Mouse (Mus musculus) hindlimb bud, embryonic 11.5 days (tissue): ENCODE results near the gene Cacna1g.

Source experiments
- DNase-seq: peaks from one replicate; pipeline ENCODE4 v3.0.0-alpha.2; 2012; ENCODE audit warnings: low read depth, low spot score; ENCODE audit errors: extremely low spot score

Gene Cacna1g

DNA sequence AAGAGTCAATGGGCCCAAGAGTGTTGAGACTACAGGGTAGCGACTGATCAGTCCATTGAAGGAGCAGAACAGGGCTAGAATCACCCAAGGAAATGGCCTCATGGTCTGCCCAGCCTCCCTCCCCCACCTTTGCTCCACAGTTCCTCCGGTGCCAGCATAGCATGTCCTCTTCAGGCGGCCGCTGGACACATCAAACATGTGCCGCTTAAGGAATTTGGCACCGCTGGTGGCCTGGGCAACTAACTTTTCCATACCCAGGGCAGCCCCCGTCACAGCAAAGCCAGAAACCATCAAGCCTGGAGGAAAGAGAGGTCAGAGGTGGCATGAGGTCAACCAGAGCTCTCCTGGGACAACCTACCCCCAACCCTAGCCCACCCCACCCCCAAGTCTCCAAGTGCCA lies 8.0 kb upstream of the Cacna1g start:
- no peak for DNase-seq

DNA sequence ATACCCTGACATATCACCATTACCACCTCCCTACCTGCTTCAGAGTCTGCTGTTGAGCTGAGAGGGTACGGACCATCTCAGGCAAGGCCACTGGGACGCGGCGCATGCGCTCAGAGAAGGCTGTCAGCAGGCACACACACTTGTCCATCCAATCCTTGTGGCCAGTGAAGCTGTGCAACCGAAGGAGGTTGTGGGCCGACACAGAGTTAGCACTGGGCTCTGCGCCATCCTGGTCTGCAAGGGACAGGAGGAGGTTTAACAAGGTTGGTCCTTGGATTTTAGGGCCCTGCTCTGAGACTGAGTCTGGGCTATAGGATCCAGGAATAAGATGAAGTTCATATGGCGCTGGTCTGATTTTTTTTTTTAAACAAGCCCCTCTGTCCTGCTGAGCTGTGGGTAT lies 6.4 kb upstream of the Cacna1g start:
- DNase-seq = no peak

DNA sequence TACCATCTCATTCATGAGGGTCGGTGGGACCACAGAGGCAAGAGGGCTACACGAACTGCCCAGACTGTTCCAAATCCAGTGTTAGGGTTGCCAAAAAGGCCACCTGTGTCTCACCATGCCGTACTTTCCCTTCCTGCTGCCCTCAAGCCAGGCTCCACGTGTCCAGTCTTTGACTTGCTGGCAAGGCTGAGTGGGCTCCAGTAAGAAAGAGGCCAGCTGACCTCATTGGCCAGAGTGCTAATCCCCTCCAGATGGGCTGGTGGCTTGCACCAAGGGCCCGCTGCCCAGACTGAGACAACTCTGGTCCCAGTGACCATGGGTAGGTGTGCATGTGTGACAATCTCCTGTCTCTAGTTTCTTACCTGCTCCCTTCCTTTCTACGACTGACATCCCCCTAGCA lies 3.7 kb upstream of the Cacna1g start:
- DNase-seq = no peak

DNA sequence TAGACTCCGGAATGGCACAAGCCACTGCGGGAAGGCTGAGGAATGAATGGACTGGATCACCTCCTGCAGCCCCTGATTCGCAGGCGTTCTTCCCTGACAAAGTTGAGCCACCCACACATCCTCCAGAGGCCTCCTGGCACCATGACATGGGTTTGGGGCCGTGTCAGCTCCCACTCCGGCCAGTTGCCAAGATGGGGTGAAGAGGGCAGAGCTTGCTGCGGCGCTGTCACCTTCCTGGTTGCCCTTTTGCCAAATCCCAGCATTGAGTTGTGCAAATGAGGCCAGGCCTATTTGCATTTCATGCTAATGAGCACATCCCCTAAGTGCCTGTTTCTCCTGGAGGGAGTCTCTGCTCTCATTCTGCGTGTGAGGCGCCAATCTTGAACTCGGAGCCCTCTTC lies 1.7 kb upstream of the Cacna1g start:
- DNase-seq = no peak

DNA sequence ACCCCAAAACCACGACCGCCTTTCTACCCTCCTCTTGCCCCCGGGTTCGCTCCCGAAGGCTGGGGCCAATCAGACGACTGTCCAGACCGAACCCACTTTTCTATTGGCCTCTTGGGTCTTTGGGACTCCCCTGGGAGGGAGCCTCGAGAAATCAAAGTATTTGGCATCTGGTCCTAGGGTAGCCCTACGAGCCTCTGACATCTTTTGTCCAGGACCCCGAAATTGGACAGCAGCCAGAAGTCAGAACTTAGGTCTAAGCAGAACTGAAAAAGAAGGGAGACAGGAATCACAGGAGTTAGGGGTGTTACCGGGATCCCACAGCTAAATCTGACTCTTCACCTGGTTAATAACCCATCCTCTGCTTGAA lies 529 bp upstream of the Cacna1g start:
- no peak for DNase-seq

DNA sequence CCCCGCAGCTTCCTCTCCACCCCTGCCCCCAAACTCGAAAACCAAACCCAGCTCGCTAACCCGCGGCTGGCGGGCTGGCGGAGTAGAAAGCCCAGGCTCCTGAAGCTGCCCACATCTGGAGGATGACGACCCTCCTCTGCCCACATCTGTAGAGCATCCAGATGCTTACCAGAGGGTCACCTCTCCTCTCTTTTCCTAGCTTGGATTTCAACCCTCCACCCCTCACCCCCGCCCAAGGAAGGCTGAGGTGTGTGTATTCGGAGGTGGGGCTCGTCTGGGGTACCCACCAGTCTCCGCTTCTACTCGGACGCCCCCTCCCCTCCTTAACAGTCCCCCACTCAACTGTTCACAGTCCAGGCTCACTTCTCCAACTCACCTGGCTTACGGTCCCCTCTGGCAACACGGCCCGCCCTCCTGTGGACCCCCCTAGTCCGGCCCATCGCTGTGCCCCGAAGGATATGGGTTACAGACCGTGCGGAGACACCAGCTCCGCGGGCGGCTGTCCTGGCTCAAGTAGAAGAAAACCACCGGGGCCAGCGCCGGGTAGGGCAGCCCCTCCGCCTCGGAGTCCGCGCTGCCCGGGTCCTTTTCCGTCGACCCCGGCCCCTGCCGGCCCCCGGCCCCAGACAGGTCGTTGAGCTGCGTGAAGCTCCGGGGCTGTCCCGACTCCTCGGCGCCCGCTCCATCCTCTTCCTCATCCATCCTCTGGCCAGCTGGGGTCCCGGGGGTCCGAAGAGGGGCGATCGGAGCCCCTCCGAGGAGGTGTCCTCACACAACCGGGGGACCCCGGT lies 887 bp downstream of the Cacna1g start:
- no peak for DNase-seq

DNA sequence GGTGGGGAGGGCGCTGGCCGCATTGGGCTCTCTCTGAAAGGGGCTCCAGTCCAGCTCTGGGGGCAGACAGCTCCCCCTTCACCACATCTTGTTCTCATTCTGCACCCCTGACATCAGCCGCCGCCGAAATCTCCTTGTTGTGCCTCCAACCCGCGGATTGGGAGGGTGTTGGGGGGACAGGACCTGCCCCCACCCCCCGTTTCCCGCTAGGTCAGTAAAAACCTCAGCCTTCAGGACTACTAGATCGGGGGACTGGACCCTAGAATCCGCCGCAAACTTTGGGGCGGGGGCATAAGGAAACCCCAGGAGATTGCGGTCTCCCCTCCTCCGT lies 1.4 kb downstream of the Cacna1g start:
- no peak for DNase-seq

DNA sequence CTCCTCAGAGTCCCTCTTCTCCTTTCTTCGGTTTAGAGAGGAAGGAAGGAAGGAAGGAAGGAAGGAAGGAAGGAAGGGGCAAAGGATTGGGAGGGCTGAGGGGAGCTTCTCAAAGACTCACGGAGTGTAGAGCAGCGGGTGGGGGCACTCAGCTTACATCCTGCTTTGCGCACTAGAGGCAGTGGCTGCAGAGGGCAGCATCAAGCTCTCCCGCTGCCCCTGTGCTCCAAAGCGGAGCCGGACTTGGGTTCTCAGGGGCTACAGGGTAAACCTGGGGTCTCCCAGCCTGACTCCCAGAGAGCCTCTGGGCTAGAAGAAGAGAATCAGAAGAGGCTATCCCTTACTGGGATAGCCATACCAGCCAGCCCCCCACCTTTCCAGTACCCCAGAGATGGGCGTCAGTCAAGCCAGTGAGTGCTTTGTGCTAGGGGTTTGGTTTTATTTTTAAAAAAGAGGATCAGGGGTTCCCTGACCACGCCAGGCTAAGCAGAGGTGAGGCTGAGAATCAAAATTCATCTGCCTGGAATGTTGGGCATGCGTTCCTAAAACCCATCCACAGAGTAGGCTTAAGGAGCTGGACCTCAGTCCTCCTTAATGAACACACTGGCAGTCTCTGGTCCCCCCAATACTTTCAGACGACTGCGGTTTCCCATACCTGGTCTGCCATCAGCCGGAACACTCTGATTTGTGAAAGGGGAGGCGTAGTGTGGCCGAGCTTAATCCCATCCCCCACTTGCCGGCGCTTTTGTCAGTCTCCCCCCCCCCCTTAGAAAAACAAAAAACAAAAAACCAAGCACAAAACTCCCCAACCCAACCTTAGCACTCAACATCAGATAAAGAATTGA lies 2.0 kb downstream of the Cacna1g start:
- DNase-seq = no peak

DNA sequence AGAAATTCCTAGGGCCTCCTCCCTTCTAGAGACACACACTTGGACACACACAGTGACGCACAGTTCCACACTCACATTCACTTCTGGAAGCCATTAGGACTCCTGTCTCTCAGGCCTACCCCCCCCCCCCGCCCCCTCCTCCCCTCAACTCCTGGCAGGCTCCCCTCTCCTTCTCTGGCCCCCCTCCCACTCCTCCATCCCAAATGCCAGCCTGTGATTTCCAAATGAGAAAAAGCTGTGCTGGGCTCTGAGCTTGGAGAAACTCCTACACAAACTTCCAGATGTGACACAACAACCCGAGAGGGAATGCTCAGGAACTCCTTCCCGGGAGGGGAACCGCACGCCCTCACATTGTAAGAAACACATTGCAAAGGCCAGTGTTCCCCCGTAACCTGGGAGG lies 3.6 kb downstream of the Cacna1g start:
- DNase-seq = no peak

DNA sequence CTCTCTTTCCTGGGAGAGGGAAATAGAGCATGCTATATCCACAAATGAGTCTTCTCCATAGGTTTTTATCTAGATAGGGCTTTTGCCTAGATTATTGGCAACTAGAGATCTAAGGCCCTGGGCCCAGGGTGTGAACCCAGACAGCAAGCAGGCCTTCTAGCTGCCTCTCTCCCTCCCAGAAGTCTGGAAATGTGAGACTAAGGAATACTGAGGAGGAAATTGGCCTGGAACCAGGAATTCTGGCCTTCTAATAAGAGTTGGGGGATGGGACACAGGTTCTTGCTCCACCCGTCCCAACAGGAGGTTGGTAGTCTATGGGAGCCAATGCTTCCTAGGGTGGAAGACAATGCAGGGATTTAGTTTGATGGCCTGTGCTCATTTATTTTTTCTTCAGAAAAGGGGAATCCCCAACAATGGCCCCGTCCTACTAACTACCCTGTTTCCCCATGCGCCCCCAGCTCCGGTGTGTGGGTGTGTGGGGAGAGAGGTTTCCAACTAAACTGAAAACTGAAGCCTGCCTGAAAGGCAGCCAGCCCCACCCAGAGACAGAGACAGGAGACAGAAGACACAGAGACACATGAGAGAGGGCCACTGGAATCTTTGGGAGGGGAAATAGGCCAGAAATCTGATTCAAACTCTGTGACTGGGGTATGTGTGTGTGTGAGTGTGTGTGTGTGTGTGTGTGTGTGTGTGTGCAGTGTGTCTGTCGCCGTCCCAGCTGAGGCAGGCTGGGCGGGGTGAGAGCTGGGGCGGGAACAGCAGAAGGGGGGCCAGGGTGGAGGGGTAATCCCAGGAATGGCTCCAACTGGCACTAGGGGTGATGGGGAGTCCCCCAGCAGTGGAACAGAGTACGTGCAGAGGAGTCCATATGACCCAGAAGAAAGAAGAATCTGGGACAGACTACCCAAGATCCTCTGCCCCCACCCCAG lies 4.6 kb downstream of the Cacna1g start:
- DNase-seq = no peak

DNA sequence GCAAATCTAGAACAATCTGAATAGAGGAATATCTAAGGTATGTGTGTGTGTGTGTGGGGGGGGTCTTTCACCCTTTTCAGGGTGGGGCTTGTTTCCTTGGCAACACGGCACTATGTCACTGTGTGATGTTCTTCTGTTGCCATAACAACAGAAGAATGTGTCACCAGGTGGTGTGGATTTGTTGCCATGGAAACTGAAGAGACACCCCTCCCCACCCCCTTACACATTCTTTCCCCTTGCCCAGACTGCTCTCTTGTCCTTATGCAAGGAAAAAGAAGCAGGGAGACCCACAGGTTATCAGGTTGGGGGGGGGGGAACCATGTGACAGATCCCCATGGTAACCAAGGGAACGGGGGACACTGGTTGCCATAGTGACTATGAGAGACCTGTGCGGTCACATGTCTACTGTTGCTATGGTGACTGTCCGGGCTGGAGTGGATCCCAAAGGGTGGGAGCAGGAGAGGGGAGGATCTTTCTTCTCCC lies 5.4 kb downstream of the Cacna1g start:
- no peak for DNase-seq

DNA sequence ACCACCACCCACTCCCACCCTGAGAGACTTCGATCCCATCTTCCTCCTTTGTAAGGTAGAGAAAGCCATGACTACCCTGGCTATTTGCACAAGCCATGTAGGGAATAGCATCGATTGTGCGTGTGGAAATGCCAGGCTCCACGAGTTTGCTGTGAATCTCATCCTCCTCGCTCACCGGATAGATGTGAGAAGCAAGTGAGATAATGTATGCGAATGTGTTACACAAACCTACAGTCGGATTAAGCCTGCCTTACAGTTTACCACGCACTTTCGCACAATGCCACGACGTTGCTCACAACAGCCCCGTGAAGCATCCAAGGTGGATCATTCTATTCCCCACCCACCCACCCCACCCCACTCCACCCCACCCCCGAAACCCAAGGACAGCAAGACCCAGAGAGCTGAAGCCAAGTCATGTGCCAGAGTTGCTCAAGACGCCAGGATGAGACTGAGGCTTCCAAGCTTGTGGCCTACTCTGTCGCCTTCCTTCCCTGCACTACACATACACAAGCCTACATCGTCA lies 7.6 kb downstream of the Cacna1g start:
- DNase-seq = no peak

DNA sequence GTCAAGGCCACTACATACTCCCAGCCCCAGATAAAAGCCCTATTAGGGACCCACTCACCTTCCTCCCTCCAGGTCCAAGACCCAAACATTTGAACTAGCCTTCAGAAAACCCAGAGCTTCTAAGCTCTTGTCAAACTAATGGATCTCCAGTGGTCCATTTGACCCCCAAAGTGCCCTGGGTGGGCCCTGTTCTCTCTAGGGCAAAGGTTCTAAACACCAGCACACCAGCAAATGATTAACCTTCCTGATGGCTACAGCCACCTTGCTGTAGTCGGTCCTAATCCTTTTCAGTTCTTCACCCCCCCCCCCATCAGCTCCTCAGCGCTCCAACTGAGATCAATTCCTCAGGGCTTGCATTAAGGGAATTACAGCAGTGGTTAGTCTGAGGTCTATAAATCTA lies 9.8 kb downstream of the Cacna1g start:
- no peak for DNase-seq

DNA sequence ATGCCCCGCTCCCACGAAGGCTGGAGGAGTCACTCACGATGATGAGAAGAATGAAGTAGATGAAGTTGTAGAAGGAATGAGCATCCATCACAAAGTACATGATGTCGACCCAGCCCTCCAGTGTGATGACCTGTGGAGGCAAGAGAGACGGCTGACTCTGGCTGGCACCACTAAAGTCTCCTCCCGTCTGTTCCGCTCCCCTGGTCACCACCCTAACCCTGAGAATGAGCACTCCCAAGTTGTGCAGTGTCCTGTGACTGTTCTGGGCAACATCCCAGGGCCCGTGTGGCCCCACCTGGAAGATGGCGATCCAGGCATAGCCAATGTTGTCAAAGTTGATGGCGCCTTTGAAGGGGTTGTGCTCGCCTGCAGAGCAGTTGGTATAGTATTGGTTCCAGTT lies 12.1 kb downstream of the Cacna1g start:
- DNase-seq = no peak

DNA sequence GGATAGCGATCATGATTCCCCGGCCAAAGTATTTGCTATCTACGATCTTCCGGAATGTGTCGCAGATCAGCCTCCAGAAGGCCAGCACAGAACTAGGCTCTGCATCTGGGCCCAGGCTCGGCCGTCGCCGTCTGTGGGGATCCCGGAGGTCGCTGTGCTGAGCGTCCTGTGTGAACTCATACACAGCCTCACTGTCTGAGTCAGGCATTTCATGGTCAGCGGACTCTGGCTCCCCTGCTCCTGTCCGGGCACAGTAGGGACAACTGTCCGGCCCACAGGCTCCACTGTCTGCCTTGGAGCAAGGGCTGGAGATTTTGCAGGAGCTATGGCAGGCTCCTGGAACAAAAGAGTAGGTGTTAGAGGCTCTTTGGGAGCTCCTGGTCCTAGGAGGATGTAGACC lies 17.0 kb downstream of the Cacna1g start:
- no peak for DNase-seq

DNA sequence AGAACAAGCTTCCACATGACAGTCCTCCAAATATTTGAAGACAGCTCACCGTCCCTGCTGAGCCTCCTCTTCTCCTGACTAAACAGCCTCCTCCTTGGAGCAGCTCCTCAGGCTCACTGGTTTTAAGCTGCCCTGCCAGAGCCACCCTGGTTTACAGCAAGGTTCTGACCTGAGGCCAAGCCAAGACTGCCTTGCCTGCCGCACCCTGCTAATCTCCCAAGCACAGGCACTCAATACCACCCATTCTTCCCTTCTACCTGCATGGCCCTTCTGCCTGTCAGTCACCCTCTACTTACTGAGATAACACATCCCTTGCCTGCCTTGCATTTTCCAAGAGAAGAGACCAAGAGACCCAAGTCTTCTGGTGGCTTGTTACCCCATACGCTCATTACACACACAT lies 17.7 kb downstream of the Cacna1g start:
- no peak for DNase-seq

DNA sequence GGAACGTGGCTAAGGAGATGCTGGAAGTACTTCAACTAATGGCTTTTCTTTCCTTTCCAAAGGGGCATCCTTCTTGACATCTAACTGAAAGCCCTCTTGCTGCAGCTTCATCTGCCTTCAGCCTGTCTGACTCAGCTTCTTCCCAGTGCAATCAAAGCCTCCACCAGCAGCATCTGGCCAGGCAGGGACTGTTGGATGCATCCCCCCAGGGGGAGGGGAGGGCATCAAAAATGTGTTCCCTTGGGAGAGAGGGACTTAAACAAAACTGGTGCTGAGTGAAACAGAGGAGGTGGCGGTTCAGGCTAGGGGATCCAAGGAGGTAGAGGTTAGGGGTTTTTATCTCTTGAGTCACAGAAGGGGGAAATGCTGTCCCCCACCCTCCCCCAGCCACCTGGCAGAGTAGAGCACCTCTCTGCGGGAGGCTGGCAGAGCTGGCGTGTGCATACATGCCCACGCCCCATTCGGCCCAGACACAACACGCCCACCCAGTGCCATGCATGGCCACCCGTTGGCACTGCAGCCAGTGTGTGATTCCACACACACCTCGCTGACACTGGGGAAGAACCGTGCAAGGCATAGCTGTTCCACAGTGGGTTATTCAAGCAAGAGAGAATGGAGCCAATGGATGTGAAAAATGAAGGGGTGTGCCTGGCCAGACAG lies 18.7 kb downstream of the Cacna1g start:
- DNase-seq = no peak

DNA sequence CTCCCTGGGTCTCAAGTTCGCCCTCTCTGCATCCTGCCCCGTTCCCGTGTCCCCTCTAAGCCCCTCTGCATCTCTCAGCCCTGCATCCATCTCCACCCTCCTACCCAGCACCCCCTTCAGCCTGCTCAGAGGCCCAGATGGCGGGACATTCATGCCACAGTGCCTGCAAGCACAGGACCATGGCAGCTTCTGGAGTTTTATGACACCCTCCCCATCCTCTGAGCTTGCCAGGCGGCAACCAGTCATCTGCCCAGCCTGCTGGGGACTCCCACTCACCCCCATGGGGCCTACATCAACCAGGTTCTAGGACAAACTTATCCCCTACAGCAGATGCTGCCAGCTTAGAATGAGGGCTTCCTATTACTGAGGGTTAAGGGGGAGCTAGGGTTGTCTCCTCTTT lies 19.2 kb downstream of the Cacna1g start:
- no peak for DNase-seq

DNA sequence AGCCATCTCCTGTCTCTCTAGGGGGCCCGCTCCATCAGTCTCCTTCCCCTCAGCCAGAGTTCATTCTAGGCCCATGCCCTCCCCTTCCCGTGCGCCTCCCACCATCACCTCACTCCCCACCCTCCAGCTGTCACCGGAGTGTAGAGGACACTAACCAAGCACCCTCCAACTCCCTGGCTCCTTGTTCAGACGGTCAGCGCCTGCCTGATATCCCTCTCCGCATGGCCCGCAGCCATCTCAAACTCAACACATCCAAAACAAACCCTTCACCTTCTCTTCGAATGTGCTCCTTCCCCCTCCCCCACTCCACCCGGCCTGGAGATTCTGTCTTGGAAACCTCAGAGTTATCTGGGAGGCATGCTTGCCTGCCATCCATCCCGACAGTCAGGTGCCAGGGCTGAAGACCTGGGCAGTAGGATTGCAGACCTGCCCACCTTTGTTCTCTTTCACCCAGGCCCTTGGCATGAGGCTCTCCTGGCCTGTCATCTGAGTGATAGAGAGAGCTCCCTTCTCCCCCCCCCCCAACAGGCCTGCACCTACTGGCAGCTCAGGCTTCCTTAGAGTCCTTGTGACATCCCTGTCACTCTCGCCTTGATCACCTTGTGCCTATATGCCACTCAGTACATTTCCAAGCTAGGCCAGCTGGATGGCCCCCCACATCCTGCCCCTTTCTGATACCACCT lies 22.8 kb downstream of the Cacna1g start:
- DNase-seq = no peak

DNA sequence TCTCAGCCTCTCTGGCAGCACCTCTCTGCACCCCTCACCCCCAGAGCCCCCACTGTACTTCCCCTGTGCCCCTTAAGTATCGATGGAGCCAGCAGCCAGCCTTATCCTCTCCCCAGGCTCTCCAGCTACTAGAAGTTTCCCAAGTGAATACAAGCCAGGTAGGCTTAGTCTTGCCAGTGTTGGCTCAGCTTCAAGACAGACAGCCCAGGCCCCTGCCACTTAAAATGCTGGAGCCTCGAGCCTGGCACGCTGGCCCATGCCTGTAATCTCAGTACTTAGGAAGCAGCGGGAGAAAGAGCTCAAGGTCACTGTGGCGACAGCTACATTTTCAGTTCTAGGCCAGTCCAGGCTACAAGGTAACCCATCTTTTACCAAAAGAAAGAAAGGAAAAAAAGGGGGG lies 24.1 kb downstream of the Cacna1g start:
- DNase-seq = no peak
